Mouse (Mus musculus): ENCODE measurements around the gene Rpgrip1. TPM values are rescaled to one million over a fixed set of nuclear protein-coding genes. Genes with fewer than 3 reads are reported as not detected.

The Rpgrip1 gene
- total RNA-seq, 4 experiments from 2014 or later = not detected

GRCm38 (mm10) chr14:52118823-52119608 lies 8.5 kb downstream of the Rpgrip1 start:
- peak; percentile 6 to 8 for DNase-seq (ENCODE audit: low spot score in 2 of 2)

GRCm38 (mm10) chr14:52120169-52120568 lies 9.7 kb downstream of the Rpgrip1 start:
- no peak for DNase-seq (ENCODE audit: low spot score in 2 of 2)

- DNase-seq (ENCODE audit: low spot score in 2 of 2) = peak; percentile 9 to 27
These were observed 13.4 kb downstream of the Rpgrip1 start for GRCm38 (mm10) chr14:52123918-52124317.

GRCm38 (mm10) chr14:52124636-52125035 lies 14.1 kb downstream of the Rpgrip1 start:
- DNase-seq (ENCODE audit: low spot score in 2 of 2) = no peak

- no peak for DNase-seq (ENCODE audit: low spot score in 2 of 2)
These were observed 23.1 kb downstream of the Rpgrip1 start for GRCm38 (mm10) chr14:52133584-52133983.

GRCm38 (mm10) chr14:52140577-52141444 lies 30.3 kb downstream of the Rpgrip1 start:
- no peak for DNase-seq (ENCODE audit: low spot score in 2 of 2)

GRCm38 (mm10) chr14:52141445-52142127 lies 31.1 kb downstream of the Rpgrip1 start:
- DNase-seq (ENCODE audit: low spot score in 2 of 2) = no peak

GRCm38 (mm10) chr14:52144165-52144564 lies 33.7 kb downstream of the Rpgrip1 start:
- no peak for DNase-seq (ENCODE audit: low spot score in 2 of 2)

- DNase-seq (ENCODE audit: low spot score in 2 of 2) = no peak
These were observed 36.0 kb downstream of the Rpgrip1 start for GRCm38 (mm10) chr14:52146540-52146939.

- DNase-seq (ENCODE audit: low spot score in 2 of 2) = no peak
These were observed 39.4 kb downstream of the Rpgrip1 start for GRCm38 (mm10) chr14:52149888-52150287.

- DNase-seq (ENCODE audit: low spot score in 2 of 2) = no peak
These were observed 41.7 kb downstream of the Rpgrip1 start for GRCm38 (mm10) chr14:52152179-52152578.

- DNase-seq (ENCODE audit: low spot score in 2 of 2) = no peak
These were observed 42.1 kb downstream of the Rpgrip1 start for GRCm38 (mm10) chr14:52152613-52153012.

GRCm38 (mm10) chr14:52155008-52155407 lies 44.5 kb downstream of the Rpgrip1 start:
- no peak for DNase-seq (ENCODE audit: low spot score in 2 of 2)

GRCm38 (mm10) chr14:52160911-52161310 lies 50.4 kb downstream of the Rpgrip1 start:
- no peak for DNase-seq (ENCODE audit: low spot score in 2 of 2)

- no peak for DNase-seq (ENCODE audit: low spot score in 2 of 2)
These were observed 56.1 kb downstream of the Rpgrip1 start for GRCm38 (mm10) chr14:52166571-52166970.

GRCm38 (mm10) chr14:52188788-52189187 lies 78.3 kb downstream of the Rpgrip1 start:
- DNase-seq (ENCODE audit: low spot score in 2 of 2) = no peak

- no peak for DNase-seq (ENCODE audit: low spot score in 2 of 2)
These were observed 79.0 kb downstream of the Rpgrip1 start for GRCm38 (mm10) chr14:52189519-52189918.

GRCm38 (mm10) chr14:52190740-52191359 lies 80.3 kb downstream of the Rpgrip1 start:
- no peak for DNase-seq (ENCODE audit: low spot score in 2 of 2)

- no peak for DNase-seq (ENCODE audit: low spot score in 2 of 2)
These were observed 85.2 kb downstream of the Rpgrip1 start for GRCm38 (mm10) chr14:52195691-52196090.

- no peak for DNase-seq (ENCODE audit: low spot score in 2 of 2)
These were observed 86.0 kb downstream of the Rpgrip1 start for GRCm38 (mm10) chr14:52196230-52197155.

All from gastrocnemius, adult 8-10 months (tissue).